Mouse (Mus musculus) cerebellum, postnatal 4 days (tissue): ENCODE data around the gene Dnah12.
"Not testable (repeated sequence)": the region's sequence is repeated elsewhere in the genome, so short reads cannot be mapped to it uniquely, and the experiment has no call there.

Experiments
- DNase-seq, 2 experiments: peaks; one replicate each; pipeline ENCODE4 v3.0.0; 2022; ENCODE audit warnings: low spot score in 2 of 2, mixed read lengths in 1 of 2

The Dnah12 gene

GRCm38 (mm10) chr14:26881700-26882099 is 188.6 kb downstream of the Dnah12 start:
- no peak for DNase-seq

- no peak for DNase-seq
These were observed 194.2 kb downstream of the Dnah12 start for GRCm38 (mm10) chr14:26887244-26887643.

GRCm38 (mm10) chr14:26890777-26891176 is 197.7 kb downstream of the Dnah12 start:
- DNase-seq, result no peak

GRCm38 (mm10) chr14:26894392-26894791 is 201.3 kb downstream of the Dnah12 start, which contains the start of gene Asb14:
Asb14 (plus strand) TSS chr14:26894557.
- DNase-seq, result no peak

GRCm38 (mm10) chr14:26899490-26899889 is 206.4 kb downstream of the Dnah12 start:
- DNase-seq, result no peak

GRCm38 (mm10) chr14:26900893-26901292 is 207.8 kb downstream of the Dnah12 start:
- DNase-seq, result no peak

- DNase-seq, result no peak
These were observed 214.3 kb downstream of the Dnah12 start for GRCm38 (mm10) chr14:26907401-26907800.

GRCm38 (mm10) chr14:26910461-26910860 is 217.4 kb downstream of the Dnah12 start:
- DNase-seq, result not testable (repeated sequence)

- no peak for DNase-seq
These were observed 218.1 kb downstream of the Dnah12 start for GRCm38 (mm10) chr14:26911201-26911600.

GRCm38 (mm10) chr14:26911826-26912225 is 218.8 kb downstream of the Dnah12 start:
- no peak for DNase-seq

GRCm38 (mm10) chr14:26913681-26914268 is 220.7 kb downstream of the Dnah12 start:
- DNase-seq, result no peak

- DNase-seq, result no peak
These were observed 226.2 kb downstream of the Dnah12 start for GRCm38 (mm10) chr14:26919310-26919709.

- no peak for DNase-seq
These were observed 230.8 kb downstream of the Dnah12 start for GRCm38 (mm10) chr14:26923702-26924421.

- no peak for DNase-seq
These were observed 241.8 kb downstream of the Dnah12 start for GRCm38 (mm10) chr14:26934891-26935290.

GRCm38 (mm10) chr14:26935558-26935957 is 242.5 kb downstream of the Dnah12 start:
- DNase-seq, result no peak
